Mouse (Mus musculus) CH12.LX (cell line): ENCODE measurements at regions not wholly inside any gene's neighbourhood (a gene's known extent, or its start where the extent isn't known, plus 50 kb on each side); places are given as distances from the start of the nearest gene placed in this dataset.

Source experiments
- DNase-seq: peaks from one replicate; pipeline ENCODE4 v3.0.0-alpha.2; 2013; ENCODE audit errors: extremely low read depth
- H3K27ac ChIP-seq: 2 replicates; pipeline ENCODE4 v1.5.1; 2012; ENCODE audit warnings: low read depth, mild to moderate bottlenecking, control low read depth, moderate library complexity; ENCODE audit not compliant: insufficient read depth
- H3K27me3 ChIP-seq: replicated peaks from 2 replicates; pipeline ENCODE3; 2012; ENCODE audit warnings: inconsistent platforms
- H3K36me3 ChIP-seq, 2 experiments: replicated peaks in 1 of 2; 2 replicates each; pipeline versions ENCODE3 to v1.6.1; 2012; ENCODE audit warnings: inconsistent platforms in 1 of 2, low read length in 1 of 2, mild to moderate bottlenecking in 1 of 2, mixed read lengths in 1 of 2, moderate library complexity in 1 of 2; ENCODE audit not compliant: control insufficient read depth in 1 of 2, insufficient read depth in 1 of 2
- H3K4me1 ChIP-seq, 2 experiments: 2 replicates each; pipeline ENCODE4 v1.6.1; 2012; ENCODE audit warnings: inconsistent platforms in 1 of 2, moderate library complexity in 1 of 2; ENCODE audit not compliant: insufficient read depth in 2 of 2, control insufficient read depth in 1 of 2
- H3K4me2 ChIP-seq: 2 replicates; pipeline ENCODE4 v1.6.1; 2012; ENCODE audit warnings: low read depth, mild to moderate bottlenecking, control low read depth; ENCODE audit not compliant: poor library complexity, insufficient read depth, severe bottlenecking
- H3K4me3 ChIP-seq, 3 experiments: fragments of 150-350 bp in 1 of 3; sonication (generic) in 1 of 3; replicated peaks in 1 of 3; 2 replicates each; pipeline versions ENCODE3 to v1.5.1; 2011 to 2012; ENCODE audit warnings: low read depth in 2 of 3, low read length in 2 of 3, mild to moderate bottlenecking in 2 of 3, moderate library complexity in 2 of 3, control low read depth in 1 of 3, improper control_type of control experiment in 1 of 3, inconsistent platforms in 1 of 3, mixed read lengths in 1 of 3; ENCODE audit not compliant: poor library complexity in 1 of 3
- H3K79me2 ChIP-seq: replicated peaks from 2 replicates; pipeline ENCODE4 v1.6.1; 2012; ENCODE audit warnings: mild to moderate bottlenecking, moderate library complexity; ENCODE audit not compliant: control insufficient read depth, poor library complexity, insufficient read depth, severe bottlenecking; ENCODE audit errors: extremely low read depth
- H3K9ac ChIP-seq: 2 replicates; pipeline ENCODE4 v1.6.1; 2012; ENCODE audit warnings: low read depth, mild to moderate bottlenecking, control low read depth, moderate library complexity; ENCODE audit not compliant: insufficient read depth
- H3K9me3 ChIP-seq: replicated peaks from 2 replicates; pipeline ENCODE3; 2012; ENCODE audit warnings: low read length, inconsistent platforms, mixed read lengths
- CHD1 ChIP-seq: IDR thresholded peaks from 2 replicates; pipeline ENCODE4 v1.6.1; 2012; ENCODE audit warnings: low read depth, low read length, improper control_type of control experiment, inconsistent platforms
- CHD2 ChIP-seq: IDR thresholded peaks from 2 replicates; pipeline ENCODE4 v1.6.1; 2011; ENCODE audit warnings: low read length, improper control_type of control experiment
- E2F4 ChIP-seq: IDR thresholded peaks from 2 replicates; pipeline ENCODE4 v1.6.1; 2011; ENCODE audit warnings: low read depth, low read length, improper control_type of control experiment; ENCODE audit not compliant: insufficient replicate concordance
- ELF1 ChIP-seq: IDR thresholded peaks from 2 replicates; pipeline ENCODE4 v1.6.1; 2014; ENCODE audit warnings: low read depth, mild to moderate bottlenecking, inconsistent platforms, low read length, improper control_type of control experiment
- EP300 ChIP-seq: IDR thresholded peaks from 2 replicates; pipeline ENCODE4 v1.6.1; 2011; ENCODE audit warnings: low read length, improper control_type of control experiment
- HCFC1 ChIP-seq: IDR thresholded peaks from 2 replicates; pipeline ENCODE4 v1.6.1; 2012; ENCODE audit warnings: low read depth, mild to moderate bottlenecking, inconsistent platforms, low read length, improper control_type of control experiment
- JUND ChIP-seq: conservative IDR thresholded peaks from 2 replicates; pipeline ENCODE4 v1.6.1; 2011; ENCODE audit warnings: low read depth, low read length, improper control_type of control experiment
- KAT2A ChIP-seq: IDR thresholded peaks from 2 replicates; pipeline ENCODE4 v1.6.1; 2012; ENCODE audit warnings: low read length, improper control_type of control experiment, inconsistent platforms; ENCODE audit not compliant: insufficient replicate concordance
- MAFK ChIP-seq: IDR thresholded peaks from 2 replicates; pipeline ENCODE4 v1.6.1; 2011; ENCODE audit warnings: low read length, improper control_type of control experiment; ENCODE audit not compliant: insufficient replicate concordance
- MAZ ChIP-seq: IDR thresholded peaks from 2 replicates; pipeline ENCODE4 v1.6.1; 2012; ENCODE audit warnings: low read depth, mild to moderate bottlenecking, inconsistent platforms, low read length, improper control_type of control experiment, moderate library complexity
- MEF2A ChIP-seq: IDR thresholded peaks from 2 replicates; pipeline ENCODE4 v1.6.1; 2014; ENCODE audit warnings: low read depth, mild to moderate bottlenecking, inconsistent platforms, low read length, improper control_type of control experiment, borderline replicate concordance
- MXI1 ChIP-seq: IDR thresholded peaks from 2 replicates; pipeline ENCODE4 v1.6.1; 2011; ENCODE audit warnings: mild to moderate bottlenecking, low read depth, low read length, improper control_type of control experiment
- MYC ChIP-seq: IDR thresholded peaks from 2 replicates; pipeline ENCODE4 v1.6.1; 2011; ENCODE audit warnings: low read depth, mild to moderate bottlenecking, improper control_type of control experiment, low read length
- NELFE ChIP-seq: IDR thresholded peaks from 2 replicates; pipeline ENCODE4 v1.6.1; 2011; ENCODE audit warnings: low read depth, low read length, improper control_type of control experiment
- PAX5 ChIP-seq: IDR thresholded peaks from 2 replicates; pipeline ENCODE4 v1.6.1; 2012; ENCODE audit warnings: low read length, inconsistent platforms, mixed read lengths
- RAD21 ChIP-seq: IDR thresholded peaks from 2 replicates; pipeline ENCODE4 v1.6.1; 2011; ENCODE audit warnings: low read depth, mild to moderate bottlenecking, low read length, improper control_type of control experiment, moderate library complexity
- RCOR1 ChIP-seq: conservative IDR thresholded peaks from 2 replicates; pipeline ENCODE4 v1.6.1; 2012; ENCODE audit warnings: low read depth, mild to moderate bottlenecking, inconsistent platforms, low read length, improper control_type of control experiment
- TBP ChIP-seq: conservative IDR thresholded peaks from 2 replicates; pipeline ENCODE4 v1.6.1; 2011; ENCODE audit warnings: low read depth, low read length, improper control_type of control experiment
- TCF12 ChIP-seq: IDR thresholded peaks from 2 replicates; pipeline ENCODE4 v1.6.1; 2014; ENCODE audit warnings: low read depth, mild to moderate bottlenecking, inconsistent platforms, low read length, improper control_type of control experiment
- USF2 ChIP-seq: conservative IDR thresholded peaks from 2 replicates; pipeline ENCODE4 v1.6.1; 2011; ENCODE audit warnings: low read depth, low read length, improper control_type of control experiment
- ZMIZ1 ChIP-seq: IDR thresholded peaks from 2 replicates; pipeline ENCODE4 v1.6.1; 2012; ENCODE audit warnings: low read depth, mild to moderate bottlenecking, inconsistent platforms, low read length, improper control_type of control experiment
- ZNF384 ChIP-seq: IDR thresholded peaks from 2 replicates; pipeline ENCODE4 v1.6.1; 2012; ENCODE audit warnings: low read depth, low read length, improper control_type of control experiment, inconsistent platforms
- dilution Hi-C: fragments of 300-500 bp; cut with MboI; formaldehyde crosslinking; loops from 2 replicates; pipeline ENCODE4 v1.14.3; 2020; ENCODE audit warnings: low sequenced_read_pairs; ENCODE audit not compliant: extremely low pct_unique_long_range_greater_than_20kb, extremely low pct_ligation_motif_present
- in situ Hi-C: fragments of 300-500 bp; cut with MboI; formaldehyde crosslinking; loops from 3 replicates; pipeline ENCODE4 v1.14.3; 2019; ENCODE audit warnings: low sequenced_read_pairs, low pct_ligation_motif_present, low pct_unique_long_range_greater_than_20kb, mixed read lengths

- H3K4me2 ChIP-seq = no peak overlapping the region
- no peak for TF ChIP-seq ZNF384
- TF ChIP-seq E2F4 = no peak
- TF ChIP-seq EP300 = no peak
- TF ChIP-seq ZMIZ1 = no peak
- dilution Hi-C loops (no loop called here), in situ Hi-C loops (no loop called here)
- H3K27me3 ChIP-seq = peaks cover 91% of the 10 kb centered on the region
- H3K9me3 ChIP-seq = no peaks in the 10 kb centered on the region
- no peak for DNase-seq
- H3K4me3 ChIP-seq = no peak overlapping the region
- H3K4me1 ChIP-seq = peaks cover 0 to 8% of the 10 kb centered on the region in 2 experiments; a peak in 1 of 4 replicates
- no peaks in the 10 kb centered on the region for H3K36me3 ChIP-seq
- H3K9ac ChIP-seq = no peak overlapping the region
- H3K27ac ChIP-seq = no peak overlapping the region
- H3K79me2 ChIP-seq = no peaks in the 10 kb centered on the region
These were observed 210.6 kb downstream of the Cyp26b1 start for GRCm38 (mm10) chr6:84383141-84383540.

GRCm38 (mm10) chr6:84381571-84381970, 212.1 kb downstream of the Cyp26b1 start:
- dilution Hi-C loops = no loop called here
- Histone ChIP-seq H3K4me3 (no peak overlapping the region), H3K9ac (no peak overlapping the region), H3K79me2 (no peaks in the 10 kb centered on the region), H3K9me3 (no peaks in the 10 kb centered on the region), H3K4me2 (no peak overlapping the region), H3K36me3 (no peaks in the 10 kb centered on the region), H3K27me3 (peaks cover 91% of the 10 kb centered on the region), H3K4me1 (peaks cover 0 to 8% of the 10 kb centered on the region in 2 experiments; a peak in 1 of 4 replicates), H3K27ac (no peak overlapping the region)
- in situ Hi-C loops = no loop called here
- TF ChIP-seq HCFC1 = no peak
- TF ChIP-seq ZMIZ1 = no peak
- no peak for TF ChIP-seq JUND
- TF ChIP-seq MYC = no peak
- TF ChIP-seq TCF12 = no peak
- no peak for TF ChIP-seq PAX5
- no peak for TF ChIP-seq MEF2A
- TF ChIP-seq KAT2A = no peak
- TF ChIP-seq MAFK = no peak
- no peak for DNase-seq

- Histone ChIP-seq H3K9ac (no peak overlapping the region), H3K79me2 (no peaks in the 10 kb centered on the region), H3K27me3 (peaks cover 82% of the 10 kb centered on the region), H3K4me1 (peaks cover 0 to under 1% of the 10 kb centered on the region in 2 experiments; a peak in 1 of 4 replicates), H3K4me3 (no peak overlapping the region), H3K4me2 (no peak overlapping the region), H3K27ac (no peak overlapping the region), H3K9me3 (no peaks in the 10 kb centered on the region), H3K36me3 (no peaks in the 10 kb centered on the region)
- DNase-seq = no peak
- TF ChIP-seq HCFC1 = no peak
- no peak for TF ChIP-seq MAZ
- TF ChIP-seq NELFE = no peak
- no peak for TF ChIP-seq EP300
- TF ChIP-seq TBP = no peak
- TF ChIP-seq MAFK = no peak
- TF ChIP-seq TCF12 = no peak
- TF ChIP-seq MXI1 = no peak
- no peak for TF ChIP-seq RAD21
- no peak for TF ChIP-seq USF2
- TF ChIP-seq CHD1 = no peak
- TF ChIP-seq ELF1 = no peak
- no peak for TF ChIP-seq CHD2
- no peak for TF ChIP-seq RCOR1
- dilution Hi-C loops = no loop called here
- in situ Hi-C loops = no loop called here
These were observed 217.0 kb downstream of the Cyp26b1 start for GRCm38 (mm10) chr6:84376666-84377065.
